Mouse (Mus musculus) heart, embryonic 15.5 days (tissue): Measurements from ENCODE around the gene Ckap5. TPM values are rescaled to one million over a fixed set of nuclear protein-coding genes. Genes with fewer than 3 reads are reported as not detected.

Source experiments
- ATAC-seq: fragments of 200-750 bp; cut with Nextera tagmentation; replicated peaks from 2 replicates; pipeline ENCODE4 v1.8.0; 2017; ENCODE audit warnings: low read depth, moderate TSS enrichment; ENCODE audit not compliant: insufficient number of reproducible peaks, insufficient read depth, low FRiP score
- H3K27ac ChIP-seq: fragments of 300-500 bp; sonication (generic); 2 replicates; pipeline ENCODE4 v1.5.1; 2015; ENCODE audit warnings: mild to moderate bottlenecking, inconsistent platforms
- H3K27me3 ChIP-seq: fragments of 300-500 bp; sonication (generic); 2 replicates; pipeline ENCODE4 v1.6.1; 2015; ENCODE audit warnings: inconsistent platforms
- H3K36me3 ChIP-seq: fragments of 300-500 bp; sonication (generic); 2 replicates; pipeline ENCODE4 v1.6.1; 2015; ENCODE audit warnings: mild to moderate bottlenecking, inconsistent platforms
- H3K4me1 ChIP-seq: fragments of 300-500 bp; sonication (generic); replicated peaks from 2 replicates; pipeline ENCODE4 v1.6.1; 2015; ENCODE audit warnings: inconsistent platforms
- H3K4me2 ChIP-seq: fragments of 300-500 bp; sonication (generic); 2 replicates; pipeline ENCODE4 v1.6.1; 2015; ENCODE audit warnings: inconsistent platforms, mild to moderate bottlenecking, moderate library complexity
- H3K4me3 ChIP-seq: fragments of 300-500 bp; sonication (generic); 2 replicates; pipeline ENCODE4 v1.5.1; 2015; ENCODE audit warnings: mild to moderate bottlenecking, inconsistent platforms
- H3K9ac ChIP-seq: fragments of 300-500 bp; sonication (generic); 2 replicates; pipeline ENCODE4 v1.6.1; 2015; ENCODE audit warnings: mild to moderate bottlenecking, inconsistent platforms
- H3K9me3 ChIP-seq: fragments of 300-500 bp; sonication (generic); replicated peaks from 2 replicates; pipeline ENCODE4 v1.6.1; 2016; ENCODE audit warnings: inconsistent platforms
- WGBS: fragments of 180-500 bp; shearing (Covaris S2); methylation state at CpG from one replicate; pipeline ENCODE4 v1.1.7; 2015; ENCODE audit warnings: mixed read lengths; 5-methylcytosine and 5-hydroxymethylcytosine counted together
- polyA plus RNA-seq: library from polyadenylated mRNA; unstranded; fragments of >200 nt; fragmentation: Nextera tagmentation; extraction: Ambion mirVana; gene quantifications from 2 replicates; pipeline ENCODE4 v1.2.1, GENCODE M21; 2015

Ckap5 gene
- polyA plus RNA-seq, 1 experiment from 2014 or later, result 65.8 TPM

DNA sequence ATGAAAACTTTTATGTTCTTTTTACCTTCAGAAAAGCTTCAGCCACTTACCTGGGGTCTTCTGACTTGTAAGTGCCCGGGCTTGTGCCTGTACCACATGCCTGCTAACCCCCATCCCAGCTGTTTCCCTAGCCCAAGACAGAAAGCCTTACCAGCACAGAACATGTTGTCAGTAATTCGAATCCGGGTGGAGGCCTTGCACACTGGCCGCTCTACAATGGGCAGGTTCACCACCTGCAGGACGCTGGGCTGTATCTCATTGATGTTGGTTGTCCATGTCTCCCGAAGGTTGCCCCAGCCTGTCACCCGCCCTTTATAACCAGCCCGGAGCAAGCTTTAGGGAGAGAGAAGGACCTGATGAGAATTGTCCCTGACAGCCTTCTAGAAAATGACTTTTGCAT is 101.6 kb downstream of the Ckap5 start:
- Histone ChIP-seq H3K9ac (no peak overlapping the region), H3K9me3 (no peaks in the 10 kb centered on the region), H3K27ac (no peak overlapping the region), H3K36me3 (no peaks in the 10 kb centered on the region), H3K27me3 (no peaks in the 10 kb centered on the region), H3K4me3 (no peak overlapping the region), H3K4me2 (no peak overlapping the region), H3K4me1 (no peaks in the 10 kb centered on the region)
- no peak for ATAC-seq
- 86% methylated on average over 8 of the region's 8 CpGs for WGBS

DNA sequence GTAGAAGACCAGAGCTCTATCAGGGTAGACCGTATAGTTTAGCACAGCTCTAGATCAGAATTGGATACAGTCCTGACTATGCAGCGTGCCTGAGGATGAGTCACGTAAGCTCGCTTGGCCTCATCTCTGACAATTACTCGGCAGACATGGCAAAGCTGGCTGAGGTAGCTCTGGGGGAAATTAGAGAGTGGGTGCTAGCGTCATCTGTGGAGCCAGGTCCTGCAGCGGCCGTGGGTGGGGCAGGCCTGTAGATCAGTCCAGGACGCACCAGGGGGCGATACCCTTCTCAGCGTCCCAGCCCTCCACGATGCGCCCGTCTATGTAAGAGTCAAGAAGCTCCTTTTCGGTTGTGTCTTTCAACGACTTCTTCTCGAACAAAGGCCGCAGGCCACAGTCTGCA is 103.1 kb downstream of the Ckap5 start:
- WGBS, result 76% methylated on average over 18 of the region's 18 CpGs

DNA sequence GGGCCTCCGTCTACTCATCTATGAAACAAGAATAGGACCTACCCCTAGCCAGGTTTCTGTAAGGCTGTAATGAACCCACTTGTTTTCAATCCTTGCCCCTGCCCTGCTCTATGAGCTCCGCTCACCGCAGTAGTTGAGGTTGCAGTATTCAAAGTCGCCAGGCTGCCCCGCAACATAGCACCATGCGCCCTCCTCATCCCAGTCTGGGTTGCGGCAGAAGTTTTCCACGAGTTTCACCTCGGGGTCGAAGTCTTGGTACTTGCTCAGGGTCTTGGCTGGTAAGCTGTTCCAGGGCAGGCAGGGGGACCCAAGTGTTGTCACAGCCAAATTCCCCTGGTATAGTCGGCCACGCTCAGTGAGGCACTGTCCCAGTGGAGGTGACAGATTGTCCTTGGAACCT is 103.8 kb downstream of the Ckap5 start:
- H3K4me3 ChIP-seq, result no peak overlapping the region
- H3K27me3 ChIP-seq, result no peaks in the 10 kb centered on the region
- no peak overlapping the region for H3K27ac ChIP-seq
- H3K4me2 ChIP-seq, result no peak overlapping the region
- 87% methylated on average over 12 of the region's 12 CpGs for WGBS
- ATAC-seq, result no peak
- H3K9ac ChIP-seq, result no peak overlapping the region
- no peaks in the 10 kb centered on the region for H3K36me3 ChIP-seq
- H3K4me1 ChIP-seq, result no peaks in the 10 kb centered on the region
- H3K9me3 ChIP-seq, result no peaks in the 10 kb centered on the region

More for the DNA sequence above, 103.1 kb downstream of the Ckap5 start:
- no peaks in the 10 kb centered on the region for H3K36me3 ChIP-seq
- no peak overlapping the region for H3K27ac ChIP-seq
- no peak overlapping the region for H3K4me2 ChIP-seq
- H3K9me3 ChIP-seq, result no peaks in the 10 kb centered on the region
- no peaks in the 10 kb centered on the region for H3K4me1 ChIP-seq
- no peak overlapping the region for H3K4me3 ChIP-seq
- H3K9ac ChIP-seq, result no peak overlapping the region
- ATAC-seq, result no peak
- no peaks in the 10 kb centered on the region for H3K27me3 ChIP-seq

DNA sequence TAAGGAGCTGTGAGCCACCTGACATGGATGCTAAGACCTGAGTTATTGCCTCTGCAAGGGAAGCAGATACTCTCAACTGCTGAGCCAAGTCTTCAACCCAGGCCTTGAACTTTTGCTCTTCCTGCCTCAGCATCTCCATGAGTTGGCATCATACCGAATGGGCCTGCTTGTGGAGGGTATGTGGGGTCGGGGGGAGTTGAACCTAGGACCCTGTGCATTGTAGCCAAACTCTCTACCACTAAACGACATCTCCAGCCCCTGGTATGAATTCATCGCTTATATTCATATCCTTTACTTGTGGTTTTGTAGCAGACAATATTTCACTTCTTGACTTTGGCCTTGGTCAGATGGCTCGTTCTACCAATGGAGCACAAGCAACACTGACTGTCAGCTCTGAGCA is 105.3 kb downstream of the Ckap5 start:
- Histone ChIP-seq H3K36me3 (no peaks in the 10 kb centered on the region), H3K27me3 (no peaks in the 10 kb centered on the region), H3K4me3 (no peak overlapping the region), H3K4me1 (no peaks in the 10 kb centered on the region), H3K9me3 (no peaks in the 10 kb centered on the region), H3K27ac (no peak overlapping the region), H3K9ac (no peak overlapping the region), H3K4me2 (no peak overlapping the region)
- ATAC-seq, result no peak
- WGBS, result 82% methylated on average over 5 of the region's 5 CpGs

DNA sequence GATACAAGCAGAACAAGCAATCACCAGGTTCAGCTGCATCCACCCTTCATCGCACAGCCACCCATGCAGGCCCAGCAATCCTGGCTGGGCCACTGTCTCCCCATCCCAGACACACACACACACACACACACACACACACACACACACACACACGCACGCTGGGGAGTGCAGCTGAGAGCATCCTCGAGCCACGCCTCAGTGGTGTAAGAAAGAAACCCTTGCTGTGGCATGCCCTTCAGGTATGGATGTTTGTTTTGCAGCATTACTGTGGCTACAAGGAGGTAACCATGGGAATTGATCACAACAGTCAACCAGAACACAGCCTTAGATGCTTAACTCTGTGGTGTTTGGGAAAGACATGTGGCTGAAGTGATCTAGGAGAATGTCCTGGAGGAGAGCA is 105.8 kb downstream of the Ckap5 start:
- H3K4me1 ChIP-seq, result no peaks in the 10 kb centered on the region
- H3K27me3 ChIP-seq, result no peaks in the 10 kb centered on the region
- no peak overlapping the region for H3K9ac ChIP-seq
- WGBS, result 83% methylated on average over 5 of the region's 5 CpGs
- H3K4me3 ChIP-seq, result no peak overlapping the region
- H3K9me3 ChIP-seq, result no peaks in the 10 kb centered on the region
- H3K4me2 ChIP-seq, result no peak overlapping the region
- no peak for ATAC-seq
- no peak overlapping the region for H3K27ac ChIP-seq
- no peaks in the 10 kb centered on the region for H3K36me3 ChIP-seq

DNA sequence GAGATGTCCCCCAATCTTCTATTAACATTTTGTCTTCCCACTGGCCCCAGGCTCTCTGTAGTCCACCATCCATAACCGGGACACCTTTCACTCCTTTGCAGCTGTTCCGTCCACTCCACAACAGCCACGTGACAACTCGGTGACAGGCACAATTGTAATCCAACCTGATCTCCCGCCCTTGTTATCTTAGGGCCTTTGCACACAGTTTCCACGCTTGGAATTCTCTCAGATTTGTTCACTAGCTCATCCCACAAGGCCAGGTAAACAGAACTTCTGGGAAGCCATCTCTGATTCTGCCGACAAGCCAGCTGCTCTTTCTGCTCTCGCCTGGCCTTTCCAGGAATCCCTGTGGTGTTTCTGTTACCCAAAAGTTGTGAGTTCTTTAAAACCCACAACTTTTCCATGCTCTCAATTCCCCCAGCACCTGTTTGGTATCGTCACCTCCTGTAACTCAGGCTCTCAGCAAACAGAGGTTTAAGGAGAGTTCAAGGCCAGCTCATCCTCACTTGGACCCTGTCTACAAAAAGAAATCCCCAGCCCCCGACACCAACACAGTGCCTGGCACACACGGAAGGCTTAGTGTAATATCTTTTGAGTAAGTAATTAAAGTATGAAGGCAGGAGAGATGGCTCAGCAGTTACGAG is 106.9 kb downstream of the Ckap5 start:
- no peak overlapping the region for H3K4me3 ChIP-seq
- no peak for ATAC-seq
- no peaks in the 10 kb centered on the region for H3K27me3 ChIP-seq
- no peaks in the 10 kb centered on the region for H3K9me3 ChIP-seq
- 68% methylated on average over 12 of the region's 12 CpGs for WGBS
- H3K4me2 ChIP-seq, result no peak overlapping the region
- H3K36me3 ChIP-seq, result no peaks in the 10 kb centered on the region
- H3K9ac ChIP-seq, result no peak overlapping the region
- no peaks in the 10 kb centered on the region for H3K4me1 ChIP-seq
- no peak overlapping the region for H3K27ac ChIP-seq

DNA sequence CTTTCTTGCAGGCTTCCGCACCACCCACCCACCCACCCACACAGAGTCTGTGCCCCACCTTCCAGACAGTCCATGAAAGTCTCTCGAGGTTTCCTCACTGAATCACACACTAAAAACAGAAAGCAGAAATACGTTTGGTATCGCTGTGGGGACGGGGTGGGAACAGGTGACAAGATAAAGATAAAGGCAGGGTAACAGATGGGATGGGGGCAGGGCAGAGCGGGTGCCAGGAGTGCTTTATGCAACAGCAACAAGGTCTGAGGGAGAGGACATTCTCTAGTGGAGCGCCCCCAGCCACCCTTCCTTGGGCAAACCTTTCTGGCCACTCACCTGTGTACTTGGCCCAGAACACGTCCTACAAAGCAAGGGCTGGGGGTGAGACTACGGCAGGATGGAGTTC is 108.3 kb downstream of the Ckap5 start:
- no peak for ATAC-seq
- no peaks in the 10 kb centered on the region for H3K9me3 ChIP-seq
- no peak overlapping the region for H3K27ac ChIP-seq
- no peaks in the 10 kb centered on the region for H3K27me3 ChIP-seq
- 59% methylated on average over 9 of the region's 9 CpGs for WGBS
- no peaks in the 10 kb centered on the region for H3K36me3 ChIP-seq
- H3K4me2 ChIP-seq, result no peak overlapping the region
- H3K4me1 ChIP-seq, result no peaks in the 10 kb centered on the region
- H3K9ac ChIP-seq, result no peak overlapping the region
- H3K4me3 ChIP-seq, result no peak overlapping the region

DNA sequence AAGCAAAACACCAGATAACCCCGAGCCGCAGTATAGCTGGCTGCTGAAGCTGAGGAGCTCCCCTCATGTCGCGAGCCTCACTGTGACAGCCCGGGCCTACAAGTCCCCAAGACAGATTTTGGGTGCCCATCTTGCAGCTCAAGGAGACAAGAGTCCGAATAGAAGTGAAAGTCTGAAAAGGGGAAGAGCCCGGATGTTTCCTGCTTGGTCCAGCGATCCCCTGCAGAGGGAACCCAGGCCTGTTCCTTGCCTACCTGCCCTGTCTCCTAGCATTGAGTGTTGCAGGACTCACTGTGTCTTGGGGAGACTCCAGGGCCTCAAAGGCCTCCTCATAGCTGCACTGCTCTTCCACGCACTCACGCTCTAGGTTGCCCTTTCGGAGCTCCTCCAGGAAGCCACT is 108.9 kb downstream of the Ckap5 start:
- H3K36me3 ChIP-seq, result no peaks in the 10 kb centered on the region
- WGBS, result 77% methylated on average over 11 of the region's 11 CpGs
- no peak overlapping the region for H3K27ac ChIP-seq
- H3K4me1 ChIP-seq, result no peaks in the 10 kb centered on the region
- no peak overlapping the region for H3K9ac ChIP-seq
- H3K27me3 ChIP-seq, result no peaks in the 10 kb centered on the region
- no peak overlapping the region for H3K4me2 ChIP-seq
- ATAC-seq, result no peak
- no peaks in the 10 kb centered on the region for H3K9me3 ChIP-seq
- H3K4me3 ChIP-seq, result no peak overlapping the region

DNA sequence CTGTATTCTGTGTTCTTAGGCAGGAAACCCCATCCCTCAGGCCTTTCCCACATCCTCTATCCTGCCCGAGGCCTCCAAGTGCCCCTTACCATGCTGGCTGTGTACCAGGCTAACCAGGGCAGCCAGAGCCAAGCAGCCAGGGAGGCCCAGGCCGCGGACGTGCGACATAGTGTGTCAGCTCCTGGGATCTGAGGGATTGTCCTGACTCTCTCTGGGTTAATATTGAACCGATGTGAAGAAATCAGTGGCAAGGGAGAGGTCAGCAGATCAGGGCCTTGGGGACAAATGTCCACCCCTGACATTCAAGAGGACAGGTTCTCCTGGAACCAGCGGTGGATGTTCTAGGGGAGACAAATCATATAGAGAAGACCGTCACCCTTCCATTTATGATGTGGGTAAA is 109.7 kb downstream of the Ckap5 start, which contains the start of gene F2:
Gene F2, minus strand, starts transcription at position 186 of the 400 bp plus-strand sequence.
- H3K27ac ChIP-seq, result no peak within 1 kb of the TSS
- no peaks in the 10 kb centered on the region for H3K4me1 ChIP-seq
- H3K9ac ChIP-seq, result no peak within 1 kb of the TSS
- no peak for ATAC-seq
- H3K27me3 ChIP-seq, result no peaks in the 10 kb centered on the region
- 80% methylated on average over 8 of the region's 8 CpGs for WGBS
- no peaks in the 10 kb centered on the region for H3K9me3 ChIP-seq
- no peak within 1 kb of the TSS for H3K4me3 ChIP-seq
- no peak within 1 kb of the TSS for H3K4me2 ChIP-seq
- H3K36me3 ChIP-seq, result no peaks in the 10 kb centered on the region

DNA sequence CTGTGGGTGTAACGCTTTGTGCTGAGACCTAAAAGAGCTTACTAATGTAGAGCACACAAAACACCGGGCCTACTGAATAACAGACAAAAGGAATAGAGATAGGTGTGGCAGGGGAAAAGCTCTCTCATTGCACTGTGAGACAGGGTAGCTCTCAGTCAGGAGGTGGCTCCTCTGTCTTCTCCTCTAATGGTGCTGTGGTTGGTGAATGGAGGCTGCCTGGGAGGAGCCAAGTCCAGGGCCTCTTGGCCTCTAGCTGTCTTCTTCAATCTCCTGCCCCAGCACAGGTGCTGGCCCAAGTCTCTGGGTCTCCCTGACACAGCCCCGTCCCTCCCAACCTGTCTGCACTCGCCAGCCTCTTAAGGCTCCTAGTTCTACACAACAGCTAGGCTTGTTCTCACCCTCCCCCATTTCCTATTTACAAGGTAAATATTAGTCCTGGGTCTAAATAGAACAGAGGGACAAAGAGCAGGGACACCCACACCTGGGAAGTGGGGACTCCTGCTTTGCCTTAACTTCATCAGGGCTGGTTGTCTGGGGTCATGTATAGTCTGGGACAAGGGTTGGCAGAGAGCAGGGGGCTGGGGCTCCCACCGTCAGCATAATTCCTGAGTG is 110.3 kb downstream of the Ckap5 start:
- WGBS, result 74% methylated on average over 5 of the region's 5 CpGs
- no peaks in the 10 kb centered on the region for H3K36me3 ChIP-seq

DNA sequence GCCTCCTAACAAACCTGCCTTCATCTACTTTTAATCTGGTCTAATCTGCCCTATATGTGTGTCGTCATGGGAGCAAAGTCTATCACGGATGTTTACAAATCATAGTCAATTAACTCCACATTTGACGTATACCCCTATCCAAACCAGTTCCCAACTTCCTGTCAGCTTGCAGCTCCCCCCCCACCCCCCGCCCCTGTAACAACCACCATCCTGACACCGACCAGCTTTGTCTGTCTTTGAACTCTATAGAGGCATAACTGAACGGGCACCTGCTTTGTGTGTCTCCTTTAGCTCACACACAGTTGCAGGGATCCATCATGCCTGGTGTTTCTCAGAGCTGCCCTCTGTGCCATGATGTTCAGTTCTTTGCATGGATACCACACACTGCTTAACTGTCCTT is 112.4 kb downstream of the Ckap5 start:
- no peaks in the 10 kb centered on the region for H3K27me3 ChIP-seq
- no peaks in the 10 kb centered on the region for H3K9me3 ChIP-seq
- WGBS, result 70% methylated on average over 6 of the region's 6 CpGs
- no peak overlapping the region for H3K9ac ChIP-seq
- H3K4me3 ChIP-seq, result no peak overlapping the region
- no peaks in the 10 kb centered on the region for H3K4me1 ChIP-seq
- peaks cover 8% of the 10 kb centered on the region for H3K36me3 ChIP-seq
- H3K27ac ChIP-seq, result no peak overlapping the region
- H3K4me2 ChIP-seq, result no peak overlapping the region
- no peak for ATAC-seq

More for the DNA sequence above, 110.3 kb downstream of the Ckap5 start:
- H3K4me1 ChIP-seq, result no peaks in the 10 kb centered on the region
- H3K27me3 ChIP-seq, result no peaks in the 10 kb centered on the region
- H3K9me3 ChIP-seq, result no peaks in the 10 kb centered on the region
- ATAC-seq, result no peak
- H3K4me2 ChIP-seq, result no peak overlapping the region
- H3K27ac ChIP-seq, result no peak overlapping the region
- H3K9ac ChIP-seq, result no peak overlapping the region
- H3K4me3 ChIP-seq, result no peak overlapping the region

DNA sequence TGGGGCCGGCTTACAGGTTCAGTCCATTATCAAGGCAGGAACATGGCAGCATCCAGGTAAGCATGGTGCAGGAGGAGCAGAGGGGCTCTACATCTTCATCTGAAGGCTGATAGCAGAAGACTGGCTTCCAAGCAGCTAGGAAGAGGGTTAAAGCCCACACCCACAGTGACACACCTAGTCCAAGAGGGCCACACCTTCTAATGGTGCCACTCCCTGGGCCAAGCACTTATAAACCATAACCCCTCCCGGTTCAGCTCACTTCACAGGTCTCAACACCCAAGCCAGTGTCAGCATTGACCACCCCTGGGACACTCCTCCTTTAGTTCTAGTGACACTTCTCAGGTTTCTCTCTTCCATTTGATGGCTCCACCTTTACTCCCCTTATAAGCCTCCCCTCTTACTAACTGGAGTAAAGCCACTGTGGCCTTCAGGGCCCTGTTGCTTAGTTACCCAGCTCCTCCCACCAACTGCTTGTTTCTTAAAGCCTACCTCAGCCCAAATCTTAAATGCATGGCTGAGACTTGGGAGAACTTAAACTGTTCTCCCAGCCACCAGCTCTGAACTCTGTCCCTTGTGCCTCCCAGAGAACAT is 116.4 kb downstream of the Ckap5 start:
- no peak overlapping the region for H3K9ac ChIP-seq
- no peak for ATAC-seq
- H3K4me2 ChIP-seq, result no peak overlapping the region
- H3K4me1 ChIP-seq, result no peaks in the 10 kb centered on the region
- H3K27ac ChIP-seq, result no peak overlapping the region
- WGBS, result 82% methylated on average over 2 of the region's 2 CpGs
- H3K4me3 ChIP-seq, result no peak overlapping the region
- peaks cover 48% of the 10 kb centered on the region for H3K36me3 ChIP-seq
- no peaks in the 10 kb centered on the region for H3K9me3 ChIP-seq
- H3K27me3 ChIP-seq, result no peaks in the 10 kb centered on the region
